Mouse (Mus musculus): ENCODE measurements around the gene Napa.

The Napa gene

DNA sequence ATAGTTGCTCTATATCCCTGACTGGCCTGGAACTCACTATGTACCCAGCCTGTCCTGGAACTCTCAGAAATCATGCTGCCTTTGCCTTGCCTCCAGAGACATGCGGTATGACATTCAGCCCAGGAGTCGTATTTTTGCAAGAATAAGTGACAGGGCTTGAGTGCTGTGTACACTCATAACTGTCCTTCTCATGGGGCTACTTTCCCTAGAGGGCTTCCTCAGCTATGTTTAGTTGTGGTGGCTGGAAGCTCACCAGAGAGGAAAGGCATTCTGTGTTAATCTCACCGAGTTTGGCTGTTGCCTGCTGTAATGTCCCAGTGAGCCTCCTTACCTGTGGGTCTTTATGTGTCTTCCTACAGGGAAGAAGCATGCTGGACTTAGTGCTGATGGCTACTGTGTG, 3.7 kb upstream of the Napa start:
- no peak for DNase-seq (ENCODE audit: low spot score)

DNA sequence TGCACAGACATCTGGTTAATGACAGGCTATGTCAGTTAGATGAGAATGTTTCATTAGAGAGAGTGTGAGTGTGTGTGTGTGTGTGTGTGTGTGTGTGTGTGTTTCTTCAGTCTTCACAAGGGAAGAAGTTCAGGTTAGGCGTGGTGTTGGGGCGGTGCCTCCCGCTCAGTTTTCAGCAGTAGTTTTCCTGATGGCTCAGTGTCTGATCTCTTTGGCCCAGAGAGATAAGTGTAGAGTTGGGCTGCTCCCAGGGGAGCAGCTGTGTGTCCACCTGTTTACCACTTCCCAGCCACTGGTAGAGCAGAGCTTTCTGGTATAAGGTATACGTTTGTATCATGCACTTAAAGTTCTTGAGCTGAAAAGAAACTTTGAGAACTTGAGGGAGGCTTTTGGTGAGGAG, 1.6 kb downstream of the Napa start:
- DNase-seq (ENCODE audit: low spot score): no peak

DNA sequence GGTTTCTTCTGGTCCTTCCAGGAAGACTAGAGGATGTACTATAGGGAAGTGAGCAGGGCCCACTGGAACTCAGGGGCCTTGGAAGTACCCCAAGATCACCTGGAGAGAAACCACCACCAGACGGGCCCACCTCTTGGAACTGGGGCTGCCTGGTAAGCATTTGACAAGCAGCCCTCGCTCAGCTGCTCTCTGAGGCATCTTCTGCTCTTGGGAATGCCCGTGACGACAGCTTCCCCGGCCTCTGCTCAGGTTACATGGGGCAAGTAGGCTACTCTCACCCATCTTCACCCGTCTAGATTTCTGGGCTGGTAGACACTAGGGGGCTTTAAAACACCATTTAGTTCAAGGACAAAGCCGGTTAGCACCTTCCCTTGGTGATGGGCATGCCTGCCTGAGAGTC, 2.8 kb downstream of the Napa start:
- no peak for DNase-seq (ENCODE audit: low spot score)

DNA sequence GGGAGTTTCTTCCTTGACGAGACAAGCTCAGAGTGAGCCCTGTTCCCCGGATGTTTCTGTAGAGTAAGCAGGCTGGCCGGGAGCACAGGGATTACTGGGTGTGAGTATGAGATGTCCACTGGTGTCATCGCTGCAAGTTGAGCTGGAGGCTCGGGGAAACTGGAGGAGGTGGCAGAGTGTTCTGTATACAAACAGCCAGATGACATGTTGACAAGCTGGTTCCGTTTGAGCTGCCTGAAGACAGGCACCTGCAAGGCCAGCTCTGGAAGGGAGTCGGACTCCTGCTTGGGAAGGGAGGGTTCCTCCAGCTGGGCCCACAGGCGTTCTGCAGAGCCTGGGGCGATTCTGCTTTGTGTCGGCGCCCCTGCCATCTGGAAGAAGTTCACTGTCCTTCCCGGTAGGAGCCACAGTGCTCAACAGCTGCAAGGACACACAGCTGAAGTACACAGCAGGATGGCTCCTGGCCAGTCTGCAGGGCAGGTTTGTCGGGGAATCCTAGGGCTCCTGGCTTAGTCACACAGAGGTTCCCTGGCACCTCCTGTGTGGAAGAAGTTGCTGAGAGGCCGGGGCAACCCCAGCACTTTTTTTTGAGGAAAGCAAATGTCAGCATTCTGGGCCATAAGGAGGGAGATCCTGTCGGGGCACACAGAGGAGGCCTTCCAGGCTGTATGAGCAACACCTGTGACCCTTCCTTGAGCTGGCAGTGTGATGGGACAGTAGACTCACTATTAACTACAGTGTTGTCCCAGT, 3.6 kb downstream of the Napa start:
- DNase-seq (ENCODE audit: low spot score): no peak

- DNase-seq (ENCODE audit: low spot score): no peak
Observed at GRCm38 (mm10) chr7:16102686-16103226, 4.5 kb downstream of the Napa start.

DNA sequence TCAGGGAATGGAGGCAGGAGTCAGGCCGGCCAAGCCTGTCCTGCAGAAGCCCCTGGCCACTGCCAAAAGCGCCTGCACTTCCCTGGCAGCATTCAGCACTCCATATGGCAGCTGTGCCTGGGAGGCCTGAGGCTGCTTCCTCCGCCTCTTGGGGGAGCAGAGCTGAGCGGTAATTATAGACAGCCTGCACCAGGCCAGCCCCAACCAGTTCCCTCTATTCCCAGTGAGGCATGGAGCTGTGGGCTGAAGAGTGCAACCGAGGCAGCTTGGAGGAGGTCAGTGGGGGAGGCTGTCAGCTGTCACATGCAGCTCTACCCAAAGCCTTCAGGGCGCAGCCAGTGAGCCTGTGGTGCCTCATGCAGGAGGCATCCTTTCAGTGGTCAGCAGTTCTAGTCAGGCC, 5.5 kb downstream of the Napa start:
- DNase-seq (ENCODE audit: low spot score): peak; percentile 52

GRCm38 (mm10) chr7:16104611-16105388, 6.5 kb downstream of the Napa start:
- DNase-seq (ENCODE audit: low spot score): no peak

- no peak for DNase-seq (ENCODE audit: low spot score)
Observed at GRCm38 (mm10) chr7:16108886-16109542, 10.8 kb downstream of the Napa start.

- DNase-seq (ENCODE audit: low spot score): no peak
Observed at GRCm38 (mm10) chr7:16110158-16110557, 11.9 kb downstream of the Napa start.

DNA sequence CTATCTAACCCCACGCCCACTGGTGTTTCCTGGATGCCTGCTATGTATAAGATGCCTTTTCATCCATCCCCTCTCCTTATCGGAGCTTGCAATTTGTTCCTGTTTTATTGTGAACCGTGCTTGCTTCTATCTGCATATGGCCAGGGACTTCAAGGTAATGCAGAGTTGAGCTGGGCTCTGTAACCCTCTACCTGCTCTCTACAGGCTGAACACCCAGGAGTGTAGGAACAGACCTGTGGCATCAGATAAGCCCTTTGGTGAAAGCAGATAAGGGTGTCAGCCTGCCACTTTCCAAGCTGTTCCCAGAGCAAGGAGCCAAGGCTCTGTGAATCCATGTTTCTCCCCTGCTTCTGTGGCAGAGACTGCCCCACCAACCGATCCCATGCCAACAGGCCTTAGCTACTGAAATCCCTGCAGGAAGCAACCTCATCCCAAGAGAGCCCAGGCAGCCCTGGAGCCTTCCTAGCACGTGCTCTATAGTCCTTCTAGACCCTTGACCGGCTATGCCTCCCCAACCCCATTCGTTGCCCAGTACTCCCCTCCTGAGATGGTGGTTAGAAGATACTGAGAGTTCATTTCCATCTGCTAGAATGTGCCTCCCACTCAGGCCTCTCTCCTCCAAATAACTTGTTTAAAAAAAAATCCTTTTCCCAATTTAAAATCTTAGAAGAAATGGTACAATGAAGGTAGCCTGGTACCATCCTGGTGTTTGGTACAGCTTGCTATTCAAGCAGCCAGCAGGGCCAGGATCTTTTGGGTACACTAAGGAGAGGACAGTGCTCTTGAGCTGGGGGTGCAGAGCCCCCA, 13.2 kb downstream of the Napa start:
- DNase-seq (ENCODE audit: low spot score): no peak

DNA sequence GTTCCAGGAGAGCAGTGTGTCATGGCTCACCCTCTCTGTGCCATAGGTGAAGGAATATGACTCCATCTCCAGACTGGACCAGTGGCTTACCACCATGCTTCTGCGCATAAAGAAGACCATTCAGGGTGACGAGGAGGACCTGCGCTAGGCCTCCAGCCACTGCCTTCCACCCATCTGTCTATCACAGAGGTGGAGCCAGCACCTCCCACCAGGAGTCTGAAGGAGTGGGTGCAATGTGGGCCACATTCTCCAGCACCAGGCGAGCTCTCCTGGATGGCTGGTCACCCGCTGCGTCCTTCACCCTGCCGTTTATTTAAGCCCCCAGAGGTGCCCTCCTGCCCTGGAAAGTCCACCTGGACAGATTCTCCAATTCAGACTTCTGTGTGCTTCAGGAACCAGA, 18.2 kb downstream of the Napa start:
- no peak for DNase-seq (ENCODE audit: low spot score)

GRCm38 (mm10) chr7:16117100-16117499, 18.8 kb downstream of the Napa start:
- DNase-seq (ENCODE audit: low spot score): no peak

DNA sequence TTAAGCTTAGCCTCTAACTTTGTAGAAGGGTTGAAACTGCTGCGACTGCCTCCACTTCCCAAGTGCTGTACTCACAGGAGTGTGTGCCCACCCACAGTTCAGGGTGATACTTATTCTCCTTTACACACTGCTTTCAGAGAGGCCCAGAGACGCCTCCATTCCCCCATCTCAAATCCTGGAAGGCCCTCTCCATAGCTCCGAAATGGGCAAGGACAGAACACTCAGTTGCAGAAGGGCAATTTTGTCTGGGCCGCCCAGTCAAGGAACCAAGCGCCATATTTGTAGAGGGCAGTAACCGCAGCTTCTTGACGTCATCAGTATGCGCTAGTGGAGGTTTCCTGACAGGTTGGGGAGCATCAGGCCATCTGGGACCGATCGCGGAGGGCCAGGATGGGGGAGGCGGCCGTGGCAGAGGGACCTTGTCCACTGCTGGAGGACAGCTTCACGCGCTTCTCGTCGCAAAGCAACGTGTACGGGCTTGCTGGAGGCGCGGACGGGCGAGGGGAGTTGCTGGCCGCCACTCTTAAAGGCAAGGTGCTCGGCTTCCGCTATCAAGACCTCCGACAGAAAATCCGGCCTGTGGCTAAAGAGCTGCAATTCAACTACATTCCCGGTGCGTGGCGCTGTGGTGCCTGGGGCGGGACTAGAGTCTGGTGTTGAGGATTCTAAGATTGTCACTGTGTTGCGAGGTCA, 21.5 kb downstream of the Napa start, which contains the start of gene Kptn:
Gene Kptn, plus strand, starts transcription at position 327 of the 693 bp plus-strand sequence.
- DNase-seq (ENCODE audit: low spot score): peak; percentile 89

GRCm38 (mm10) chr7:16120262-16120600, 22.0 kb downstream of the Napa start:
- DNase-seq (ENCODE audit: low spot score): no peak

DNA sequence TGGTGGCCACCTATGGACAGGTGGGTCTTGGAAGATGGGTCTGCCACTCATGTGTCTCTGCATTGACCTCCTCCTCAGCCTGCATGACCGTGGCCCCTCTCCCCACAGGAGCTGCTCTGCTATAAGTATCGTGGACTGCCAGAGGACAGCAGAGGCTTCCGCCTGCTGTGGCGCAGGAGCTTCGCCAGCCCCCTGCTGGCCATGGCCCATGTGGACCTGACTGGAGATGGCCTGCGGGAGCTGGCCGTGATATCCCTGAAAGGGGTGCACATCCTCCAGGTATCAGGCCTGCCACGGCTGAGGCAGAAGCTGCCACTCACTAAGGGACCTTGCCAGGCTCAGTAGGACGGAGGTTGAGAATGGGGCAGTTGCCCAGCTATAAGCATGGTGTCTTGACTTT, 27.6 kb downstream of the Napa start:
- DNase-seq (ENCODE audit: low spot score): no peak

DNA sequence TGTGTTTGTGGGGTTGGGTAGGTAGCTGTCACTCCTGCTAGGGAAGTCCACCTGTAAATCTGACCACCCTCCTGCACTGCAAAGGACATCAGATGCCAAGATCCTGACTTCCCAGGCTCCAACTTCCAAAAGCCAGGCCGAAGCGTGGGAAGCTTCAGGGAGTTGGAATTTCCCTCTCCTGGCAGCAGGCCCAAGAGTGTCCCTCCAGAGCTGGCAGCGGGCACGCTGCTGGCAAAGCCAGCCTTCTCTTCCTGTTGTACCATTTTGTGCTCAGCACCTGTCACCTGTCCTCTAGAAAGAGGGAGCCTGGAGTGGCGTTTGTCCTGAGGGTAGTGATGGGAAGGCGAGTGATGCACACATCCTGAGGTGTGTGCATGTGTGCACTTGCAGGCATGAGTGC, 30.1 kb downstream of the Napa start:
- peak; percentile 33 for DNase-seq (ENCODE audit: low spot score)

DNA sequence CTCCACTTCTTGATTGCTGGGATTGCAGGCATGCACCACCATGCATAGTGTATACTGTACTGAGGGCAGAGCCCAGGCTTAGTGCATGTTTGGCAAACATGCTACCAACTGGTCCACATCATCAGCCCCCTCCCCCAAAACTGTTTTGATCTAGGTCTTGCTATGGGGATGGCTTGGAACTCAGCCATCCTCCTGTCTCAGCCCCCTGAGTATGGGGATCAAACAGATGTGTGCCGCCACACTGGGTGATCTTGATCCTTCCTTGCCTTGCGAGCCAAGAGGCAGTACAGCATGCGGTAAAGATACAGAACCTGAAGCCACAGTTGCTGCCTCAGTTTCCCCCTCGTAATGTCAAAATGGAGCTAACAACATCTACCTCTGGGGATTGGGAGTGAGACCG, 30.6 kb downstream of the Napa start:
- no peak for DNase-seq (ENCODE audit: low spot score)

GRCm38 (mm10) chr7:16129421-16129845, 31.2 kb downstream of the Napa start, which contains the start of gene Slc8a2:
Gene Slc8a2 (plus strand): TSS chr7:16129826.
- peak; percentile 61 for DNase-seq (ENCODE audit: low spot score)

DNA sequence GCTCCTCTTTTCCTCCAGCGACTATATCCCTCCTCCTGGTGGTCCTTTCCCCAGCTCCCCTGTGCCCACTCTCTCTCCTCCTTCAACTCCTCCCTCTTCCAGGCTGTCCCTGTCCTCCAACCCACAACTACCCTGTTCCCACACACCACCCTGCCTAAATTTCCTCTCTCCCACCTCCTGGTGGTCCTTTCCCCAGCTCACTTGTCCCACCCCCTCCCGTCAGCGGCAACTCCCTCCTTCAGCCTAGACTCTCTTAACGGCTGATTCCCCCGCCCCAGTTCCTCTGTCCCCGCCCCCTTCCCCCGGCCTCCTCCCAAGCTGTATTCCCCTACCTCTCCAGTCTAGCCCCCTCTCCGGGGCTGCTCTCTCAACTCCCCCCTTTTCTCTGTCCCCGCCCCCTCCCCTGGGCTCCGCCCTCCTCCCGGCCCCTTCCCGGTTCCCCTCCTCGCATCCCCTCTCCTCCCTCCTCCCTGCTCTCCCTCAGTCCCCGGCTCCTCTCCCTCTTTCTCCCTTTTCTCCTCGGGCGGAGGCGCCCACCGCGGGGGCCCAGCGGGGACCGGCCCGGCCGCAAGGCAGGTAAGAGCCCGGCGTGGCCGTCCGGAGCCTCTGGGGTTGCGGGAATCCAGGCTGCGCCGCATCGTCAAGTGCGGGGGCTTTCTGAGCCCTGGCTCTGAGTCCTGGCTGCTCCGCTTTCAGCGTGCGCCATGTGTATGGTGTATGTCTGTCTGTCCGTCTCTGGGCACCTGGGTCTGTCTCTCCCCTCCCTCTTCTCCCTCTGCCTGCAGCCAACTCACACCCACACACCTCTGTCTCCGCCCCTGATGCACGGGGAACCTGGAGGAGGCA, 31.8 kb downstream of the Napa start:
- peak; percentile 38 for DNase-seq (ENCODE audit: low spot score)

GRCm38 (mm10) chr7:16130956-16131634, 32.8 kb downstream of the Napa start:
- peak; percentile 47 for DNase-seq (ENCODE audit: low spot score)
